Mouse (Mus musculus) heart, postnatal 0 days (tissue): ENCODE results near the gene Ubfd1.

ENCODE experiments used
- CTCF ChIP-seq: IDR thresholded peaks from 2 replicates; pipeline ENCODE4 v1.5.1; 2016; ENCODE audit warnings: antibody characterized with exemption, control low read depth, low read depth
- EP300 ChIP-seq: IDR thresholded peaks from 2 replicates; pipeline ENCODE4 v1.6.1; 2016; ENCODE audit warnings: antibody characterized with exemption, low read depth

- TF ChIP-seq CTCF (no peak), EP300 (no peak)
Measured at GRCm38 (mm10) chr7:122098009-122098408, 31.0 kb downstream of the Ubfd1 start.
